Mouse (Mus musculus) duodenum, adult 2 months (tissue): Measurements from ENCODE around the gene Afap1. TPM values are rescaled to one million over a fixed set of nuclear protein-coding genes. Genes with fewer than 3 reads are reported as not detected.

Experiments
- polyA plus RNA-seq: library from polyadenylated mRNA; depleted of rRNA; stranded (reverse); fragments of >200 nt; gene quantifications from 2 replicates; pipeline ENCODE4 v1.2.3, GENCODE M21; 2012; ENCODE audit warnings: low replicate concordance; rRNA removed

The Afap1 gene
- 2.4 and 4.3 TPM in 2 replicates for polyA plus RNA-seq

GRCm38 (mm10) chr5:35893093-35893804, at the start of gene Afap1:
Gene Afap1 (plus strand): TSS chr5:35893319.

Other genes starting within 250 kb of the Afap1 start
- 53.2 and 92.0 TPM in 2 replicates for gene Htra3, start 213.5 kb upstream of the Afap1 start, polyA plus RNA-seq
- 4.7 and 6.3 TPM in 2 replicates for gene Sh3tc1, start 153.3 kb upstream of the Afap1 start, polyA plus RNA-seq
- 4.1 and 9.2 TPM in 2 replicates for gene Ablim2, start 135.4 kb upstream of the Afap1 start, polyA plus RNA-seq